Mouse (Mus musculus) bone marrow macrophage, adult 2 months (primary cell): ENCODE measurements at regions not wholly inside any gene's neighbourhood (a gene's known extent, or its start where the extent isn't known, plus 50 kb on each side); places are given as distances from the start of the nearest gene placed in this dataset.

Experiments used
- CTCF ChIP-seq: IDR thresholded peaks from 2 replicates; pipeline ENCODE4 v1.5.1; 2012; ENCODE audit warnings: low read depth, mild to moderate bottlenecking, low read length, moderate library complexity
- POLR2A ChIP-seq: IDR thresholded peaks from 2 replicates; pipeline ENCODE4 v1.6.1; 2012; ENCODE audit warnings: mild to moderate bottlenecking, low read depth, low read length, borderline replicate concordance

- TF ChIP-seq POLR2A (no peak), CTCF (no peak)
Observed at GRCm38 (mm10) chr7:90054795-90055511, 74.2 kb upstream of the Eed start.
